Mouse (Mus musculus): ENCODE measurements around the gene Sergef. TPM values are rescaled to one million over a fixed set of nuclear protein-coding genes. Genes with fewer than 3 reads are reported as not detected.

Sergef gene
- polyA plus RNA-seq, 1 experiment from 2014 or later: 32.6 TPM

DNA sequence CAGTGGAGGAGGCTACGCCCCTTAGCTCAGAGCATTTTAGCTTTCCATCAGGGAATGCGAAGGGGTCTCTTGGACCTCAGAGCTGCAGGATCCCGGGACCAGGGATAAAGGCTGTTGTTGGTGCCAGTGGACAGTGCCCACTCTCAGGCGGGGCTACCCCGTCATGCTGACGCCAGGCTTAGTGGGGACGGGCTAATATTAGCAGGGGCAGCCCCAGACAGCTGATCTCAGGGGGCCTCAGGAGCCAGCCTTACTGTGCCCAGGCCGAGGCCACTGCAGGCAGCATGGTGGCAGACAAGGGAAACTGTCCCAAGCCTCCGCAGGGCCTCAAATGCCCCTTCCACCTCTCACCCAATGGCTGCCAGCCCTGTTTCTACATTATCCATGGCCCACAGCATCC, 231.0 kb downstream of the Sergef start:
- 0 out of 2 replicates have a peak, but pooled peaks have one; percentile 8 for ATAC-seq
- H3K36me3 ChIP-seq (ENCODE audit: control insufficient read depth, insufficient read depth): no peaks in the 10 kb centered on the region
- H3K27ac ChIP-seq (ENCODE audit: low read length): no peak overlapping the region
- no peak overlapping the region for H3K4me3 ChIP-seq (replicated peaks; ENCODE audit: low read length)
- H3K4me2 ChIP-seq (ENCODE audit: low read length): no peak overlapping the region
- H3K4me1 ChIP-seq (replicated peaks; ENCODE audit: control insufficient read depth, insufficient read depth, low read length): peaks cover 3% of the 10 kb centered on the region
- no peaks in the 10 kb centered on the region for H3K9me3 ChIP-seq (ENCODE audit: control insufficient read depth, low read length)
- no peaks in the 10 kb centered on the region for H3K27me3 ChIP-seq (replicated peaks; ENCODE audit: control insufficient read depth, insufficient read depth, low read length)
- WGBS: 80% methylated on average over 9 of the region's 9 CpGs
- H3K9ac ChIP-seq (replicated peaks; ENCODE audit: low read depth, low read length): no peak overlapping the region

DNA sequence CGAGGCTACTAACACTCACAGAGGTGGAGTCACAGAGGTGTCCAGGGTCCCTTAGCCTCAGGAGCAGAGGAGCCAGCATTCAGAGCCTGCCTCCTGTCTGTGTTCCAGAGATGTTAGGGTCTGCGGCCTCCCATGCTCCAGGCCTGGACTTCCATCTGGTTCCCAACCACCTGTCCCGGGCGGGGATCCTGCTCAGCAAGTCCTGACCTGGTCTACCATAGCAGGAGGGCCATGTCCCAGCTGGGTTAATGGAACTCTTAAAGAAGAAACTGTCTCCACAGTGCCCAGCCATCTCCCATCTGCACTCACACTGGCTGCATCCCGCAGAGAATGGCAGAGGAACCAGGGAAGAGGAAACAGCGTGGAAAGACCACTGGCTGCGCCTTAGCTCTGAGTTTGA, 234.9 kb downstream of the Sergef start:
- Histone ChIP-seq H3K9ac (replicated peaks; ENCODE audit: low read depth, low read length) (no peak overlapping the region), H3K9me3 (ENCODE audit: control insufficient read depth, low read length) (no peaks in the 10 kb centered on the region), H3K4me3 (replicated peaks; ENCODE audit: low read length) (no peak overlapping the region), H3K4me1 (replicated peaks; ENCODE audit: control insufficient read depth, insufficient read depth, low read length) (peaks cover 21% of the 10 kb centered on the region), H3K4me2 (ENCODE audit: low read length) (no peak overlapping the region), H3K27me3 (replicated peaks; ENCODE audit: control insufficient read depth, insufficient read depth, low read length) (no peaks in the 10 kb centered on the region), H3K36me3 (ENCODE audit: control insufficient read depth, insufficient read depth) (no peaks in the 10 kb centered on the region), H3K27ac (ENCODE audit: low read length) (no peak overlapping the region)
- 88% methylated on average over 7 of the region's 7 CpGs for WGBS
- no peak for ATAC-seq

DNA sequence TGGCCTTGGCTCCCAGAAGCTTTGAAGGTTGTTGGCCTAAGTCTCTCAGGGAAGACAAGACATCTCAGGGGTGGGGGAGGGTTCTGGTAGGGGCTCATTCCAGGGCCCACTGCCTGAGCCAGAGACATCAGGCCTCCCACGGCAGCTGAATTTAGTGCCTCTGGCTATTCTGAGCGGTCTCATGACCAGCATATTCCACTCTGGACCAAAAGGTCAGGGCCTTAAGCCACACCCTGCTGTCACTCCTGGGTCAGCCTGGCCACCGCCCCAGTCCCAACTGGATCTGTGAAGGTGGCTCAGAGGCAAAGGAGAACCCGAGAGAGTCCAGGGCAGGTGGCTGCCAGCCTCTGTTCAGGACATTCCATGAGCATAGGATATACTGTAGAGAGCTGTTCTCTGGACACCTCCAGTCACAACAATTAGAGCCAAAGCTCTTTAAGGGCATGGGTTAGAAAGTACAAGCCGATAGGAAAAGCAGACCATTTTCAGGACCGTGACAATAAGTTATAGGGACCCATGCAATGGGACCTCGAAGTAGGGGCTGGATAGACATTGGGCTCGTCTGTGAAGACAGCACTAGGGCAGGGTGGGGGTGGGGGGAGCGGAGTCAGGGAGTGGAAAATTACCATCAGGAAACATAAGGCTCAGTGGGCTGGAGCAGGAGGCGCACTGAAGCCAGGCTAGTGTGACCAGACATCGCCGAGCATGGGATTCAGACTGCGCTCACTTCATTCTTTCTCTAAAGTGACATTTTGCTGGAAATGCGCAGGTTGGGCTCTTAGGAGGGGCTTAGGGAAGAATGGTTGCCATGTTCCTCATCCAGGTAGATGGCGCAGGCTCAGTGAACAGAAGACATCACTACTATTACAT, 235.8 kb downstream of the Sergef start:
- H3K4me2 ChIP-seq (ENCODE audit: low read length): no peak overlapping the region
- H3K4me3 ChIP-seq (replicated peaks; ENCODE audit: low read length): no peak overlapping the region
- H3K4me1 ChIP-seq (replicated peaks; ENCODE audit: control insufficient read depth, insufficient read depth, low read length): peaks cover 27% of the 10 kb centered on the region
- no peak overlapping the region for H3K9ac ChIP-seq (replicated peaks; ENCODE audit: low read depth, low read length)
- 82% methylated on average over 15 of the region's 15 CpGs for WGBS
- peaks cover under 1% of the 10 kb centered on the region; the same call in 1 of the 2 replicates for H3K27me3 ChIP-seq (replicated peaks; ENCODE audit: control insufficient read depth, insufficient read depth, low read length)
- ATAC-seq: no peak
- H3K27ac ChIP-seq (ENCODE audit: low read length): no peak overlapping the region
- H3K36me3 ChIP-seq (ENCODE audit: control insufficient read depth, insufficient read depth): no peaks in the 10 kb centered on the region
- H3K9me3 ChIP-seq (ENCODE audit: control insufficient read depth, low read length): no peaks in the 10 kb centered on the region

DNA sequence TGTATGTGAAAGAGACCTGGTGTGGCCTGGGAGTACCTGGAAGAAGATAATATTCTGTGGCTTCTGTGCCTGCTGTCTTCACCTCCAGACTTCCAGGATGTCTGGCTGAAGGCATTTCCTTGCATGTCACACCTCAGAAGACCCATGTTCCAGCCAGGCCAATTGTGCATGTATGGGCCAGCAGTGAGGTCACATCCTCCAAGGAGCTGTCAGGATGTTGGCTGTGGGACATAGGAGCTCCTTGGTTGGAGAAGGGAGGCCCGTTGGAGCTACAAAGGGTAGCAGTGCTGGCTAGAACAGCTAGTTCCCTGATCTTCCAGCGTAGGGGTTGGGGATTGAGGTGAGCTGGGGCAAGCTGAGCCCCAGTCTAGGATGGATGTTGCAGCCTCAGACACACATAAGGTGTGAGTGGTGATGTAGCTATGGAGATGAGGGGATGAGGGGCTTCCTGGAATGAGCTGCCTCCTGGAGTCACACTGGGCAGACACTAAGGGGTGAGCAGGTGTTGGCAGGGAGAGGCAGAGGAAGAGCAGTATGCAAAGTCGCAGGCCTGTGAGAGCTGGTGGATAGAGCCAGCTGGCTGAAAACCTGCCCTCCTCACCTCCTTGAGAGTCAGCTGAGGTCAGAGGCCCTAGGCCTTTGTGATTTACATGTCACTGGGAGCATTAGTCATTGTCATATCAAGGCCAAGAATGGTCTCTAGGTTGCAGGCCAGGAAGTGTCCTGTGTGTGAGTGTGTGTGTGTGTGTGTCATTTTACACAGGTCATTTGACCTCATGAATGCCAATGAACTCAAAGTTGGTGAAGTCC, 238.0 kb downstream of the Sergef start:
- ATAC-seq: no peak
- H3K4me1 ChIP-seq (replicated peaks; ENCODE audit: control insufficient read depth, insufficient read depth, low read length): peaks cover 42% of the 10 kb centered on the region
- no peak overlapping the region; the same call in 1 of the 2 replicates for H3K4me3 ChIP-seq (replicated peaks; ENCODE audit: low read length)
- H3K9me3 ChIP-seq (ENCODE audit: control insufficient read depth, low read length): no peaks in the 10 kb centered on the region
- no peak overlapping the region for H3K27ac ChIP-seq (ENCODE audit: low read length)
- peaks cover 7% of the 10 kb centered on the region; the same call in 1 of the 2 replicates for H3K27me3 ChIP-seq (replicated peaks; ENCODE audit: control insufficient read depth, insufficient read depth, low read length)
- 72% methylated on average over 3 of the region's 3 CpGs for WGBS
- H3K4me2 ChIP-seq (ENCODE audit: low read length): peak overlapping the region; percentile 37
- H3K9ac ChIP-seq (replicated peaks; ENCODE audit: low read depth, low read length): no peak overlapping the region
- H3K36me3 ChIP-seq (ENCODE audit: control insufficient read depth, insufficient read depth): no peaks in the 10 kb centered on the region

DNA sequence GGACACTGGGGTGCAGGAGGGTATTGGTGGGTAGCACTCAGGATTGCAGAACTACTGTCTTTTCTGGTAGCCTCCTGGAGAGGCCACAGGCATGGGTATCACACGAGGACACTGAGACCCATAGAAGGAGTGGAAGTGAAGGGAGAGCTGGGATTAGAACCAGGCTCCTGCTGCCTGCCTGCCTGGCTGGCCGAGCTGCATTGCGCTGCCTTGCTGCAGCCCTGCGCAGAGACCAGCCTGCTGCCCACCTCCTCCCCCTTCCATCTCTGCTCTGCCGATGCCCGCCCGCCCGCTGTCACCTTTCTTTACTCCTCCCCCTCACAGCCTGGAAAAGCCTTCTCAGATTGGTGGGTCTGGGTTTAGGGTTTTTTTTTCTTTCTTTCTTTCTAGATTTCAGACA, 239.3 kb downstream of the Sergef start:
- no peaks in the 10 kb centered on the region for H3K36me3 ChIP-seq (ENCODE audit: control insufficient read depth, insufficient read depth)
- H3K4me3 ChIP-seq (replicated peaks; ENCODE audit: low read length): peak overlapping the region; percentile 34
- no peak overlapping the region for H3K27ac ChIP-seq (ENCODE audit: low read length)
- H3K4me2 ChIP-seq (ENCODE audit: low read length): peak overlapping the region; percentile 87
- WGBS: 28% methylated on average over 8 of the region's 8 CpGs
- no peak for ATAC-seq
- H3K27me3 ChIP-seq (replicated peaks; ENCODE audit: control insufficient read depth, insufficient read depth, low read length): peaks cover 11% of the 10 kb centered on the region
- H3K4me1 ChIP-seq (replicated peaks; ENCODE audit: control insufficient read depth, insufficient read depth, low read length): peaks cover 47% of the 10 kb centered on the region
- H3K9me3 ChIP-seq (ENCODE audit: control insufficient read depth, low read length): no peaks in the 10 kb centered on the region
- H3K9ac ChIP-seq (replicated peaks; ENCODE audit: low read depth, low read length): peak overlapping the region; percentile 49

DNA sequence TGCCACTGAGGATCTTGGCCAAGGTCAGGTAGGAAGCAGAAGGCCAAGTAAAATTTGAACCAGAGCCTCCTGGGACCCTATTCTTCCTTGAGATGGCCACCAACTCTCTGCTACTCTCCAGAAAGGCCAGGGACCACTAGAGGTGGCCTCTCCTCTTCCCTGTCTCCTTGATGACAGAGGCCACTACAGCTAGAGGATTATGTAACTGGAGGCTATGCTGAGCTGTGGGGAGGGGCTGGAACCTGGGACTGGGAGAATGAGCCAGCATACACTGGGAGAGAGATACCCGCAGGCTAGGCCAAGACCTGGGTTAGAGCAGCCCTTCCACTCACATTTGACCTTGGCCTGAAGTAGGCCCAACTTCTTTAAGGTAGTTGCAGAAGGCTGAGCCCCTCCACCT, 239.9 kb downstream of the Sergef start:
- Histone ChIP-seq H3K27me3 (replicated peaks; ENCODE audit: control insufficient read depth, insufficient read depth, low read length) (peaks cover 17% of the 10 kb centered on the region), H3K4me3 (replicated peaks; ENCODE audit: low read length) (peak overlapping the region; percentile 34), H3K4me1 (replicated peaks; ENCODE audit: control insufficient read depth, insufficient read depth, low read length) (peaks cover 47% of the 10 kb centered on the region), H3K9ac (replicated peaks; ENCODE audit: low read depth, low read length) (peak overlapping the region; percentile 49; the same call in 1 of the 2 replicates), H3K4me2 (ENCODE audit: low read length) (peak overlapping the region; percentile 87), H3K9me3 (ENCODE audit: control insufficient read depth, low read length) (no peaks in the 10 kb centered on the region), H3K36me3 (ENCODE audit: control insufficient read depth, insufficient read depth) (no peaks in the 10 kb centered on the region), H3K27ac (ENCODE audit: low read length) (no peak overlapping the region)
- no peak for ATAC-seq
- 93% methylated on average over 1 of the region's 1 CpGs for WGBS

DNA sequence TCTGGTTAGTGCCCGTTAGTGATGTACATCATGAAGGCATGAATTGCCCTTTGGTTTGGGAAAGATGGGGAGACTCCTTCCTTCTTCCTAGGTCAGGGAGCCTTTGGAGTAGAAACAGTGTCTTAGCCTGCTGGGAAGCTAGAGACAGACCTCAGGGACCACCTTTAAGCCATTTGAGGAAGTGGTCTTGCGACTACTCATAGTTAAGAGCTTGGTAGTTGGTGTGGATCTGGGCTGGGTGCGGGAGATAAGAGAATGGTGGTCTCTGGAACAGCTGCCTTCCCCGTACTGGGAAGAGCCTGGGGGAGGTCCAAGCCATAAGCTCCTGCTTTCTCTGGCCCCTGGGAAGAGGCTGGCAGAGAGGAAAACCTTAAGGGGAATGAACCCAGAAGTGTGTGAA, 241.0 kb downstream of the Sergef start:
- 61% methylated on average over 4 of the region's 4 CpGs for WGBS
- ATAC-seq: no peak

DNA sequence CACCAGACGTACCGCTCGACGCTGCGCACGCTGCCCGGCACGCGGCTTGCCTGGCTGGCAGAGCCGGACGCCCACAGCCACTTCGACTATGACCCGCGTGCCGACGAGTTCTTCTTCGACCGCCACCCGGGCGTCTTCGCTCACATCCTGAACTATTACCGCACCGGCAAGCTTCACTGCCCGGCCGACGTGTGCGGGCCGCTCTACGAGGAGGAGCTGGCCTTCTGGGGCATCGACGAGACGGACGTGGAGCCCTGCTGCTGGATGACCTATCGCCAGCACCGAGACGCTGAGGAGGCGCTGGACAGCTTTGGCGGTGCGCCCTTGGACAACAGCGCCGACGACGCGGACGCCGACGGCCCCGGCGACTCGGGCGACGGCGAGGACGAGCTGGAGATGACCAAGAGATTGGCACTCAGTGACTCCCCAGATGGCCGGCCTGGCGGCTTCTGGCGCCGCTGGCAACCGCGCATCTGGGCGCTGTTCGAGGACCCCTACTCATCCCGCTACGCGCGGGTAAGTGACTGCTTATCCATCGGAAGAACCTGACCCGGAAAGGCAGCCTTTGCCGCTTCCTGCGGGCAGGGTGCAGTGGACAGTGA, 241.8 kb downstream of the Sergef start:
- Histone ChIP-seq H3K4me1 (replicated peaks; ENCODE audit: control insufficient read depth, insufficient read depth, low read length) (peaks cover 50% of the 10 kb centered on the region), H3K27ac (ENCODE audit: low read length) (no peak overlapping the region), H3K4me2 (ENCODE audit: low read length) (peak overlapping the region; percentile 87), H3K27me3 (replicated peaks; ENCODE audit: control insufficient read depth, insufficient read depth, low read length) (peaks cover 22% of the 10 kb centered on the region), H3K36me3 (ENCODE audit: control insufficient read depth, insufficient read depth) (no peaks in the 10 kb centered on the region), H3K9me3 (ENCODE audit: control insufficient read depth, low read length) (no peaks in the 10 kb centered on the region), H3K9ac (replicated peaks; ENCODE audit: low read depth, low read length) (peak overlapping the region; percentile 94), H3K4me3 (replicated peaks; ENCODE audit: low read length) (peak overlapping the region; percentile 95)
- 10% methylated on average over 70 of the region's 70 CpGs for WGBS
- no peak for ATAC-seq

More for the DNA sequence above, 241.0 kb downstream of the Sergef start:
- H3K4me3 ChIP-seq (replicated peaks; ENCODE audit: low read length): peak overlapping the region; percentile 95
- peaks cover 47% of the 10 kb centered on the region for H3K4me1 ChIP-seq (replicated peaks; ENCODE audit: control insufficient read depth, insufficient read depth, low read length)
- no peaks in the 10 kb centered on the region for H3K36me3 ChIP-seq (ENCODE audit: control insufficient read depth, insufficient read depth)
- peaks cover 22% of the 10 kb centered on the region for H3K27me3 ChIP-seq (replicated peaks; ENCODE audit: control insufficient read depth, insufficient read depth, low read length)
- no peak overlapping the region for H3K27ac ChIP-seq (ENCODE audit: low read length)
- H3K9me3 ChIP-seq (ENCODE audit: control insufficient read depth, low read length): no peaks in the 10 kb centered on the region
- H3K4me2 ChIP-seq (ENCODE audit: low read length): peak overlapping the region; percentile 87
- peak overlapping the region; percentile 19; the same call in 1 of the 2 replicates for H3K9ac ChIP-seq (replicated peaks; ENCODE audit: low read depth, low read length)
